Mouse (Mus musculus) 416B (cell line): ENCODE measurements around the gene Olfr810.

Experiments used
- DNase-seq: peaks from one replicate; pipeline ENCODE4 v3.0.0; 2011; ENCODE audit warnings: low read depth

The Olfr810 gene

DNA sequence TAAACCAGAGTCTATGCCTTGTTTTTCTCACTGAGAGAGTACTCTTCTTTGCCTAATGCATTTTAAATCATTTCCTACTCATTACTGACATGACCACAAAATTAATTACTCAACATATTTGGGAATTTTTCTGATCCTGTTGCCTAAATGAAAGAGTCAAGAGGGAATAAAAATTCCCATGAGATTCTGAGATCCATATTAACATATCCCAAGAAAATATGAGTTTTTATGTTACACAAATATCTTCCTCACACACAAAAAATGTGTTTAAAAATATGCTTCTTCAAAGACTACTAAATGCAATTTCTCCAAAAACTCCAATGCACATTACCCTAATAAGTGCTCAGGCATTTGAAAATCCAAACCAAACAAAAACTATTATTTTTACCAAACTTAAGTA, at the start of gene Olfr810:
TSS of gene Olfr810 (minus strand) at position 101 of the 400 bp plus-strand sequence.
- DNase-seq, result no peak

GRCm38 (mm10) chr10:129804296-129804695, 9.6 kb upstream of the Olfr810 start, which contains the start of gene Olfr811:
Olfr811 (minus strand) TSS chr10:129804396.
- no peak for DNase-seq

DNA sequence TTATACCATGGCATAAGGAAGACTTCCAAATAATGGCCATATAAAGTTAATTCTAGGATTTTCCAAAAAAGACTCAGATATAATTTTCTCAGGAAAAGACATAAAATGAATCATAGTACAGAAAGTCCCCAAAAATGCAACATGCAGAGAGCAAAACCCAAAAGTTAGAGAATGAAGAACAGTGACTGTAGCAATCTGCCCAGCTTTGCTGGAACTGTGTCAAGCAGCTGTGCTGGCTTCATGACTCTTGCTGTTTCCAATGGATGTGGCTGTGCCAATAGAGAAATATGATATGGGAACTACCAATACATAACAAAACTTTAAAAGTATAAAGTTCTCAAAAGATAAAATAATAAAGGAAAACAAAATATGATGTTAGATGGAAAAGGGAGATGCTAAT, 16.6 kb downstream of the Olfr810 start:
- no peak for DNase-seq

DNA sequence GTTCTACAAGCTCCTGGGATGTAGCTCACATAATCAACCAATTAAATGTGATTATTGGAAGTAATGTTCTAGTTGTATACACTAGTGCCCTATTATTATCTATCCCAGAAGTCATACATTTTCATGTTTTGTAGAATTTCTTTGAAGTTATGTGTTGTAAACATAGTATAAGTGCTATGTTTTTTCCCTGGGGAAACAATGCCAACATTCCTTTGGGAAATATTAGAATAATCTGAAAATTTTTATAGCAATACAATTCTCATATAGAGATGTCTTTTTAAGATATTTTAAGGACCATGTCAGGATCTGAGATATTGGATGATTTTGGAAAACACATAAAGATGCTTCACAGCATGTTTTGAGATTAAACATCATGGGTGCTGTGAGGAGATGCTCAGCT, 20.4 kb downstream of the Olfr810 start, which contains the start of gene Olfr809:
TSS of gene Olfr809 (plus strand) at position 301 of the 400 bp plus-strand sequence.
- no peak for DNase-seq

- no peak for DNase-seq
Measured at GRCm38 (mm10) chr10:129765182-129765581, 29.5 kb downstream of the Olfr810 start, which contains the start of gene Olfr808. Olfr808 (plus strand) TSS chr10:129765482.

DNA sequence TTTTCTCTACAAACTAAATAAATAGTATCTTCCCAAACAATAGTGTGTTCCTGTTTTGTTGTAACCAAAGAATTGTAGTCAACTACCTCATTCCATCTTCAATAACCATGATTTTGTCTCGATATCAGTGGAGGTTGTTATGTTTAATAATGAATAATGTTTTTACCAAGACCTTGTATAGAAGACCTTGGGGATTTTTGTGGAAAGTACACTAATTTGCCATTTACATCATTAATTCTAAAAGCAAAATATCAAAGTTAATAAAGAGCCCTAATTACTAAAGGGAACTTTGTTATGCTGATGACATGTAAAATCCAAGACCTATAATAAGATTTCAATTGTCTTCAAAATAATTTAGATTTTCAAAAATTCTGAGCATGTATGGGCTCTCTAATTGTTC, 37.0 kb downstream of the Olfr810 start, which contains the start of gene Olfr807:
TSS of gene Olfr807 (minus strand) at position 101 of the 400 bp plus-strand sequence.
- DNase-seq, result no peak

DNA sequence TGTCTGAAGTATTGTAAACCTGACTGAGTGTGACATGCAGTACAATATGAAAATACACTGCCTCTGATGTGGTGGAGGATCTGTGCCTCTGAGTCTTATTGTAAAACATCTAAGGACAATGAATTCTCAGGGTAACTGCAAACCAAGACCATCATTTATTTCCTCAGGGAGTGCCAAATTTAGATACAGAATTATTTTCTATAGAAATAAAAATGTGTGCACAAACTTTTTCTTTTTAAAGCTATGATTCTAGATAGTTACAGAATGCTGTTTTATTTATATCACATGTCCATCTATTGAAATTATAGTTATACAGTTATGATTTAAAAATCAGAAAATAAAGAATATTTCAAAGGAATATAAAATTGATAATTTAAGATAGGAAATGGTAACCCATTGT, 52.9 kb downstream of the Olfr810 start, which contains the start of gene Olfr806:
TSS of gene Olfr806 (minus strand) at position 101 of the 400 bp plus-strand sequence.
- no peak for DNase-seq
